Mouse (Mus musculus): ENCODE results near the gene Naaa. TPM values are rescaled to one million over a fixed set of nuclear protein-coding genes. Genes with fewer than 3 reads are reported as not detected.

Gene Naaa
- polyA plus RNA-seq, 1 experiment from 2014 or later, result 24.1 TPM

GRCm38 (mm10) chr5:92228776-92229175 is 49.2 kb downstream of the Naaa start:
- no peaks in the 10 kb centered on the region for H3K4me1 ChIP-seq (replicated peaks)
- H3K4me3 ChIP-seq, result no peak overlapping the region
- no peak overlapping the region for H3K4me2 ChIP-seq
- no peak for ATAC-seq (ENCODE audit: low FRiP score, low read depth)
- H3K36me3 ChIP-seq, result no peaks in the 10 kb centered on the region
- no peak overlapping the region for H3K9ac ChIP-seq
- H3K9me3 ChIP-seq, result no peaks in the 10 kb centered on the region
- WGBS, result 28% methylated on average over 10 of the region's 10 CpGs
- no peaks in the 10 kb centered on the region for H3K27me3 ChIP-seq
- H3K27ac ChIP-seq (replicated peaks), result no peak overlapping the region

- no peaks in the 10 kb centered on the region for H3K9me3 ChIP-seq
- no peaks in the 10 kb centered on the region for H3K4me1 ChIP-seq (replicated peaks)
- H3K27ac ChIP-seq (replicated peaks), result no peak overlapping the region
- H3K27me3 ChIP-seq, result no peaks in the 10 kb centered on the region
- no peak overlapping the region for H3K4me2 ChIP-seq
- 91% methylated on average over 7 of the region's 7 CpGs for WGBS
- H3K4me3 ChIP-seq, result no peak overlapping the region
- ATAC-seq (ENCODE audit: low FRiP score, low read depth), result no peak
- no peaks in the 10 kb centered on the region for H3K36me3 ChIP-seq
- H3K9ac ChIP-seq, result no peak overlapping the region
These were observed 50.2 kb downstream of the Naaa start for GRCm38 (mm10) chr5:92227782-92228181.

DNA sequence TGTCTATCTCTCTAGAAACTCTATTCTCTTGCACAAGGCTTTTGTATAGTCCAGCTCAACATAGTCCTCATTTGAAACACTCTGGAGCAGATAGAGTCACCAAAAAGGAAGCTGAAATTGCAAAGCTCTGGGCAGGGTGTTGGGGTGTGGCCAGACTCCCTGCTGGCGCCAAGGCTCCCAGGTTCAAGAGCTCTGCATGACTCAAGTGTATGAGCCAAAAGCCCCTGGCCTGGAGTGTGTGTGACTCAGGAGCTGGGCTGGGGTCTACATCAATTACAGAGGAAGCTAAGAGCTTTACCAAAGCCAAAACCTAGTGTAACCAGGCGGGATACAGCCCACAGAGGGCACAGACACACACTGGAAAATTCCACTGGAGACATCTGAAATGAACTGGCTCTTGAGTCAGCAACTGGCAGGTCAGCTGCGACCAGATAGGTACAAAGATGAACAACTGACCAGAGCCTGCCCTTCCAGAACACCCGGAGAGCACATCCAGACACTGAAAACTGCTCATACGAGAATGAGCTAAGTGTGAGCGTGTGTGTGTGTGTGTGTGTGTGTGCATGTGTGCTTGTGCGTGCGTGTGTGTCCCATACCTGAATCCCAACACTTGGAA is 57.6 kb downstream of the Naaa start:
- Histone ChIP-seq H3K4me1 (replicated peaks) (peaks cover 13% of the 10 kb centered on the region), H3K4me2 (no peak overlapping the region), H3K4me3 (no peak overlapping the region), H3K9ac (no peak overlapping the region), H3K36me3 (no peaks in the 10 kb centered on the region), H3K27me3 (no peaks in the 10 kb centered on the region), H3K9me3 (no peaks in the 10 kb centered on the region), H3K27ac (replicated peaks) (no peak overlapping the region)
- ATAC-seq (ENCODE audit: low FRiP score, low read depth), result peak; percentile 28; the same call in 1 of the 2 replicates
- WGBS, result 91% methylated on average over 8 of the region's 8 CpGs

DNA sequence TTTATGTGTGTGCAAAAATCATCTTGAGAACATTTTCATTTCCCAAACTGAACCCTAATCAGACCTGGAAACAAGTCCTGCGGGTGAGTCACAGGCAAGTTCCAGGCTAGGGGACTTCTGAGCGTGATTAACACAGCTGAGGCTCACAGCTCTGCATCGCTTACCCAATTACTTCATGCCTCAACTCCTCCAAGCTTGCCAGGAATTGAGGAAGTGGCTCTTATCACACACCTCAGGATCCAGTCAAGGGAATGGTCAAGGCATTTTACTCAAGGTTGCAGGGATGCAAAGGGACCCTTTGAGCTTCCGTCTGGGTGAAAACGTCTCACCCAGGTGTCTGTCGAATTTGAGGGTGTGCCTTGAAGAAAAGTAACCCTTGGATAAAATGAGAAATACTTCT is 58.1 kb downstream of the Naaa start:
- 65% methylated on average over 6 of the region's 6 CpGs for WGBS
- peak overlapping the region; percentile 71; the same call in 1 of the 2 replicates for H3K27ac ChIP-seq (replicated peaks)
- no peak overlapping the region for H3K4me2 ChIP-seq
- no peak overlapping the region for H3K4me3 ChIP-seq
- no peaks in the 10 kb centered on the region for H3K9me3 ChIP-seq
- H3K27me3 ChIP-seq, result no peaks in the 10 kb centered on the region
- H3K36me3 ChIP-seq, result no peaks in the 10 kb centered on the region
- ATAC-seq (ENCODE audit: low FRiP score, low read depth), result peak; percentile 63
- H3K9ac ChIP-seq, result no peak overlapping the region
- H3K4me1 ChIP-seq (replicated peaks), result peaks cover 13% of the 10 kb centered on the region

DNA sequence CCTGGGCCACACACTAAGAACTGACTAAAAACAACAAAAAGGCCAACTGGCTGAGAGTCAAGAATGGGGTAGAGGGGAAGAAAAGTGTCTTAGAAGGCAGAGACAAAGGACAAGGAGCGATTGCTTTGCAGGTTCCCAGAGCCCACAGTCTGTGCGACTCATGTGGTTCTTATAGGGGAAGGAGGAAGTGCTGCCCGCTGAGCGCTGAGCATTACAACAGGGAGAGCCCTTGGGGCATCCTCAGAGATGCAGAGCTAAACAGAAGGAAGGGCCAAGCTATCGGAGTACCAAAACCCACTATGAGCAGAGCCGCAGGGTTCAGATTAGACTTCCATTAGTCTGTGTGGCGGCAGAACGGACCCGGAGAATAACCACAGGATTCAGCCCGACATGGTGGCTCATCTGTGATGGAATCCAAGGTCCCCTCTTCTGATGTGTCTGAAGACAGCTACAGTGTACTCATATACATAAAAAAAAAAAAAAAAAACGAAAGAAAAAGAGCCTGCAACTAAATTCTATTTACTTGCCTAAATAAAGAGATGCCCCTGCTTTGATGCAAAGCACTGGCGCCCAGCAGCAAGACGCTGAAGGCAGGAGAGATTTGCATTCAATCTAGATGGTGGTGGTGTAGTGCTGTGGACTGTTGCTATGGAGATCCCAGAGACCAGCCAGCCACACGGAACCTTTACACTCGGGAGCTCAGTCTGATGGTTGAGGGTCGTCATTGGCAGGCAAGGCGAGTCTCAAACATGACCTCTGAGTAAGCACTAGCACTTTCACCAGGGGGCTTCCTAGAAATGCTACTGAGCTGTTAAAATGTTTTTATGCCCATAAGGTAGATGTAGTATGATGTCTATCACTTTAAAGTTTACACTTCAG is 58.8 kb downstream of the Naaa start:
- no peaks in the 10 kb centered on the region for H3K36me3 ChIP-seq
- 25% methylated on average over 17 of the region's 17 CpGs for WGBS
- H3K9me3 ChIP-seq, result no peaks in the 10 kb centered on the region
- H3K27me3 ChIP-seq, result no peaks in the 10 kb centered on the region
- peak overlapping the region; percentile 28 for H3K4me2 ChIP-seq
- peak; percentile 90 for ATAC-seq (ENCODE audit: low FRiP score, low read depth)
- H3K9ac ChIP-seq, result no peak overlapping the region
- no peak overlapping the region for H3K4me3 ChIP-seq
- H3K27ac ChIP-seq (replicated peaks), result peak overlapping the region; percentile 71
- H3K4me1 ChIP-seq (replicated peaks), result peaks cover 13% of the 10 kb centered on the region

- Histone ChIP-seq H3K4me2 (no peak within 1 kb of the TSS), H3K36me3 (no peaks in the 10 kb centered on the region), H3K27ac (replicated peaks) (no peak within 1 kb of the TSS), H3K4me1 (replicated peaks) (peaks cover 13% of the 10 kb centered on the region), H3K27me3 (no peaks in the 10 kb centered on the region), H3K9ac (no peak within 1 kb of the TSS), H3K9me3 (no peaks in the 10 kb centered on the region), H3K4me3 (no peak within 1 kb of the TSS)
- no peak for ATAC-seq (ENCODE audit: low FRiP score, low read depth)
- 92% methylated on average over 4 of the region's 4 CpGs for WGBS
These were observed 62.7 kb downstream of the Naaa start, which contains the start of gene U90926 for GRCm38 (mm10) chr5:92215308-92215707. Gene U90926, minus strand, starts transcription at chr5:92215408.

GRCm38 (mm10) chr5:92212231-92212630 is 65.7 kb downstream of the Naaa start:
- no peaks in the 10 kb centered on the region for H3K27me3 ChIP-seq
- no peaks in the 10 kb centered on the region for H3K36me3 ChIP-seq
- no peak for ATAC-seq (ENCODE audit: low FRiP score, low read depth)
- H3K9ac ChIP-seq, result no peak overlapping the region
- H3K4me2 ChIP-seq, result no peak overlapping the region
- no peaks in the 10 kb centered on the region for H3K4me1 ChIP-seq (replicated peaks)
- WGBS, result 88% methylated on average over 4 of the region's 4 CpGs
- no peaks in the 10 kb centered on the region for H3K9me3 ChIP-seq
- no peak overlapping the region for H3K27ac ChIP-seq (replicated peaks)
- no peak overlapping the region for H3K4me3 ChIP-seq

DNA sequence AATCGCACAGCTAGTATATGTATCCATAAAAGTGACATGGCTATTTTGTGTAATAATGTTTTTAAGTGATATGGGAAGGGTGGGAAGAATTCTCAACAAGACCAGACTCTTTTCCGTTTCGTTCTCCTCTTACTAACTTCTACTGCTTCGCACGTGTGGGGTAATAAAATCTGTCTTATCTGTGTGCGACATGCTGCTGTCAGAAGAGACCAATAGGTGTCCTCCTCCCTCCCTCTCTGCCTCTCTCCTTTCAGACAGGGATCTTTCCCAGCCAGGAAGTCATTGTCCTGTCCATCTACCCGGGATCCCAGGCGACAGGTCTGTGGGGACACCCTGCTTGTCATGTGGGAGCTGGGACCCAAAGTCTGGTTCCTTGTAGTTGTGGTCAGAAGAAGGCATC is 67.8 kb downstream of the Naaa start:
- Histone ChIP-seq H3K27me3 (no peaks in the 10 kb centered on the region), H3K36me3 (peaks cover 10% of the 10 kb centered on the region), H3K4me2 (no peak overlapping the region), H3K4me1 (replicated peaks) (no peaks in the 10 kb centered on the region), H3K27ac (replicated peaks) (no peak overlapping the region), H3K4me3 (no peak overlapping the region), H3K9ac (no peak overlapping the region), H3K9me3 (no peaks in the 10 kb centered on the region)
- 75% methylated on average over 8 of the region's 8 CpGs for WGBS
- ATAC-seq (ENCODE audit: low FRiP score, low read depth), result no peak

Other genes starting within 250 kb of the Naaa start
- gene Cdkl2, start 234.3 kb downstream of the Naaa start, polyA plus RNA-seq (2015; fragmentation: Nextera tagmentation; extraction: Ambion mirVana), result 13.7 and 14.8 TPM in 2 replicates
- 325 and 337 TPM in 2 replicates for gene G3bp2, start 194.5 kb downstream of the Naaa start, polyA plus RNA-seq (2015; fragmentation: Nextera tagmentation; extraction: Ambion mirVana)
- gene Uso1, start 140.2 kb downstream of the Naaa start, polyA plus RNA-seq (2015; fragmentation: Nextera tagmentation; extraction: Ambion mirVana), result 38.7 and 44.6 TPM in 2 replicates
- gene U90926, start 62.8 kb downstream of the Naaa start, polyA plus RNA-seq (2015; fragmentation: Nextera tagmentation; extraction: Ambion mirVana), result not detected in 2 replicates
- gene Ppef2, start 21.9 kb downstream of the Naaa start, polyA plus RNA-seq (2015; fragmentation: Nextera tagmentation; extraction: Ambion mirVana), result 0.38 and 0.52 TPM in 2 replicates
- 27.5 and 31.4 TPM in 2 replicates for gene Sdad1, start 32.3 kb upstream of the Naaa start, polyA plus RNA-seq (2015; fragmentation: Nextera tagmentation; extraction: Ambion mirVana)
- not detected in 2 replicates for gene Cxcl9, start 49.9 kb upstream of the Naaa start, polyA plus RNA-seq (2015; fragmentation: Nextera tagmentation; extraction: Ambion mirVana)
- gene Art3, start 53.7 kb upstream of the Naaa start, polyA plus RNA-seq (2015; fragmentation: Nextera tagmentation; extraction: Ambion mirVana), result 6.1 and 6.9 TPM in 2 replicates
- gene Cxcl10, start 70.7 kb upstream of the Naaa start, polyA plus RNA-seq (2015; fragmentation: Nextera tagmentation; extraction: Ambion mirVana), result 0.36 and 0.58 TPM in 2 replicates
- gene Nup54, start 157.0 kb upstream of the Naaa start, polyA plus RNA-seq (2015; fragmentation: Nextera tagmentation; extraction: Ambion mirVana), result 47.3 and 50.5 TPM in 2 replicates
- gene Scarb2, start 228.7 kb upstream of the Naaa start, polyA plus RNA-seq (2015; fragmentation: Nextera tagmentation; extraction: Ambion mirVana), result 20.3 and 21.4 TPM in 2 replicates